Mouse (Mus musculus) midbrain, embryonic 14.5 days (tissue): ENCODE results near the gene Enam. TPM values are rescaled to one million over a fixed set of nuclear protein-coding genes. Genes with fewer than 3 reads are reported as not detected.

Experiments used
- ATAC-seq: fragments of 200-750 bp; cut with Nextera tagmentation; 2 replicates; pipeline ENCODE4 v1.8.0; 2017; ENCODE audit warnings: moderate number of reproducible peaks, moderate library complexity; ENCODE audit not compliant: low FRiP score, low TSS enrichment
- DNase-seq: peaks from one replicate; pipeline ENCODE4 v3.0.0-alpha.2; 2015
- H3K27ac ChIP-seq: fragments of 300-500 bp; sonication (generic); replicated peaks from 2 replicates; pipeline ENCODE4 v1.5.1; 2014; ENCODE audit warnings: mild to moderate bottlenecking, low read depth, low read length, moderate library complexity
- H3K27me3 ChIP-seq: fragments of 300-500 bp; sonication (generic); 2 replicates; pipeline ENCODE4 v1.6.1; 2014; ENCODE audit warnings: low read length, control low read depth, mixed read lengths; ENCODE audit not compliant: control insufficient read depth, insufficient read depth
- H3K36me3 ChIP-seq: fragments of 300-500 bp; sonication (generic); 2 replicates; pipeline ENCODE4 v1.6.1; 2014; ENCODE audit warnings: low read length, control low read depth; ENCODE audit not compliant: control insufficient read depth, insufficient read depth
- H3K4me1 ChIP-seq: fragments of 300-500 bp; sonication (generic); 2 replicates; pipeline ENCODE4 v1.6.1; 2014; ENCODE audit warnings: mild to moderate bottlenecking, antibody characterized with exemption, low read length, control low read depth; ENCODE audit not compliant: control insufficient read depth, insufficient read depth
- H3K4me2 ChIP-seq: fragments of 300-500 bp; sonication (generic); 2 replicates; pipeline ENCODE4 v1.6.1; 2014; ENCODE audit warnings: mild to moderate bottlenecking, low read length, moderate library complexity
- H3K4me3 ChIP-seq: fragments of 300-500 bp; sonication (generic); replicated peaks from 2 replicates; pipeline ENCODE4 v1.5.1; 2014; ENCODE audit warnings: low read depth, low read length
- H3K9ac ChIP-seq: fragments of 300-500 bp; sonication (generic); replicated peaks from 2 replicates; pipeline ENCODE4 v1.6.1; 2014; ENCODE audit warnings: mild to moderate bottlenecking, low read length, moderate library complexity
- H3K9me3 ChIP-seq: fragments of 300-500 bp; sonication (generic); 2 replicates; pipeline ENCODE4 v1.6.1; 2016; ENCODE audit warnings: low read length, control low read depth, mixed read lengths; ENCODE audit not compliant: control insufficient read depth
- WGBS: fragments of 180-500 bp; shearing (Covaris S2); extraction: QIAGEN DNeasy Blood & Tissue Kit; methylation state at CpG from one replicate; pipeline ENCODE4 v1.1.7; 2014; 5-methylcytosine and 5-hydroxymethylcytosine counted together
- polyA plus RNA-seq: library from polyadenylated mRNA; unstranded; fragments of >200 nt; fragmentation: Nextera tagmentation; extraction: Ambion mirVana; gene quantifications from 2 replicates; pipeline ENCODE4 v1.2.1, GENCODE M21; 2014

The Enam gene
- polyA plus RNA-seq = not detected in 2 replicates

- Histone ChIP-seq H3K4me3 (no peak within 1 kb of the TSS), H3K9ac (no peak within 1 kb of the TSS), H3K4me2 (no peak within 1 kb of the TSS), H3K27me3 (no peaks in the 10 kb centered on the region), H3K4me1 (no peaks in the 10 kb centered on the region), H3K27ac (no peak within 1 kb of the TSS), H3K9me3 (no peaks in the 10 kb centered on the region), H3K36me3 (no peaks in the 10 kb centered on the region)
- DNase-seq (no peak), ATAC-seq (no peak)
Measured at GRCm38 (mm10) chr5:88487675-88488074, at the start of gene Enam. Gene Enam, plus strand, starts transcription at chr5:88487975.

GRCm38 (mm10) chr5:88455691-88456090 is 32.1 kb upstream of the Enam start, which contains the start of gene Ambn:
Gene Ambn, plus strand, starts transcription at chr5:88455991.
- H3K27ac ChIP-seq = no peak within 1 kb of the TSS
- H3K4me2 ChIP-seq = no peak within 1 kb of the TSS
- no peak within 1 kb of the TSS for H3K4me3 ChIP-seq
- WGBS = 96% methylated on average over 3 of the region's 3 CpGs
- H3K9ac ChIP-seq = no peak within 1 kb of the TSS
- H3K27me3 ChIP-seq = no peaks in the 10 kb centered on the region
- ATAC-seq = no peak
- no peaks in the 10 kb centered on the region for H3K9me3 ChIP-seq
- no peaks in the 10 kb centered on the region for H3K36me3 ChIP-seq
- H3K4me1 ChIP-seq = no peaks in the 10 kb centered on the region
- DNase-seq = no peak

- H3K4me3 ChIP-seq = no peak overlapping the region
- H3K4me1 ChIP-seq = no peaks in the 10 kb centered on the region
- no peak for ATAC-seq
- no peak overlapping the region for H3K9ac ChIP-seq
- H3K9me3 ChIP-seq = no peaks in the 10 kb centered on the region
- no peak for DNase-seq
- H3K27ac ChIP-seq = no peak overlapping the region
- 87% methylated on average over 2 of the region's 2 CpGs for WGBS
- no peak overlapping the region for H3K4me2 ChIP-seq
- no peaks in the 10 kb centered on the region for H3K27me3 ChIP-seq
- no peaks in the 10 kb centered on the region for H3K36me3 ChIP-seq
Measured at GRCm38 (mm10) chr5:88467471-88467870, 20.3 kb upstream of the Enam start.

GRCm38 (mm10) chr5:88468807-88469704 is 18.7 kb upstream of the Enam start:
- no peak overlapping the region for H3K4me3 ChIP-seq
- H3K27ac ChIP-seq = no peak overlapping the region
- H3K27me3 ChIP-seq = no peaks in the 10 kb centered on the region
- no peaks in the 10 kb centered on the region for H3K9me3 ChIP-seq
- 91% methylated on average over 4 of the region's 4 CpGs for WGBS
- no peak overlapping the region for H3K4me2 ChIP-seq
- no peak overlapping the region for H3K9ac ChIP-seq
- no peaks in the 10 kb centered on the region for H3K36me3 ChIP-seq
- no peaks in the 10 kb centered on the region for H3K4me1 ChIP-seq
- ATAC-seq (no peak), DNase-seq (no peak)

GRCm38 (mm10) chr5:88489004-88489403 is 1.2 kb downstream of the Enam start:
- WGBS = 79% methylated on average over 2 of the region's 2 CpGs
- Histone ChIP-seq H3K36me3 (no peaks in the 10 kb centered on the region), H3K9me3 (no peaks in the 10 kb centered on the region), H3K27ac (no peak overlapping the region), H3K4me3 (no peak overlapping the region), H3K9ac (no peak overlapping the region), H3K4me2 (no peak overlapping the region), H3K27me3 (no peaks in the 10 kb centered on the region), H3K4me1 (no peaks in the 10 kb centered on the region)
- DNase-seq (no peak), ATAC-seq (no peak)

GRCm38 (mm10) chr5:88491111-88491510 is 3.3 kb downstream of the Enam start:
- H3K4me2 ChIP-seq = no peak overlapping the region
- no peaks in the 10 kb centered on the region for H3K4me1 ChIP-seq
- 49% methylated on average over 5 of the region's 5 CpGs for WGBS
- ATAC-seq = no peak
- DNase-seq = no peak
- H3K27ac ChIP-seq = no peak overlapping the region
- no peaks in the 10 kb centered on the region for H3K27me3 ChIP-seq
- H3K36me3 ChIP-seq = no peaks in the 10 kb centered on the region
- H3K4me3 ChIP-seq = no peak overlapping the region
- H3K9me3 ChIP-seq = no peaks in the 10 kb centered on the region
- no peak overlapping the region for H3K9ac ChIP-seq

GRCm38 (mm10) chr5:88499781-88500180 is 12.0 kb downstream of the Enam start:
- H3K4me3 ChIP-seq = no peak overlapping the region
- 95% methylated on average over 3 of the region's 3 CpGs for WGBS
- H3K9ac ChIP-seq = no peak overlapping the region
- H3K36me3 ChIP-seq = no peaks in the 10 kb centered on the region
- no peak for DNase-seq
- no peaks in the 10 kb centered on the region for H3K9me3 ChIP-seq
- H3K27ac ChIP-seq = no peak overlapping the region
- no peak overlapping the region for H3K4me2 ChIP-seq
- no peak for ATAC-seq
- no peaks in the 10 kb centered on the region for H3K4me1 ChIP-seq
- no peaks in the 10 kb centered on the region for H3K27me3 ChIP-seq

- H3K27ac ChIP-seq = no peak overlapping the region
- no peaks in the 10 kb centered on the region for H3K27me3 ChIP-seq
- H3K9me3 ChIP-seq = no peaks in the 10 kb centered on the region
- H3K4me2 ChIP-seq = no peak overlapping the region
- no peaks in the 10 kb centered on the region for H3K36me3 ChIP-seq
- H3K9ac ChIP-seq = no peak overlapping the region
- no peak overlapping the region for H3K4me3 ChIP-seq
- H3K4me1 ChIP-seq = no peaks in the 10 kb centered on the region
- no peak for DNase-seq
- 70% methylated on average over 1 of the region's 1 CpGs for WGBS
- no peak for ATAC-seq
Measured at GRCm38 (mm10) chr5:88508555-88508954, 20.8 kb downstream of the Enam start.

- H3K4me1 ChIP-seq = no peaks in the 10 kb centered on the region
- DNase-seq = no peak
- ATAC-seq = no peak
- H3K27ac ChIP-seq = no peak overlapping the region
- no peak overlapping the region for H3K4me3 ChIP-seq
- H3K9ac ChIP-seq = no peak overlapping the region
- H3K36me3 ChIP-seq = no peaks in the 10 kb centered on the region
- H3K27me3 ChIP-seq = no peaks in the 10 kb centered on the region
- WGBS = 76% methylated on average over 1 of the region's 1 CpGs
- no peak overlapping the region for H3K4me2 ChIP-seq
- no peaks in the 10 kb centered on the region for H3K9me3 ChIP-seq
Measured at GRCm38 (mm10) chr5:88508990-88509389, 21.2 kb downstream of the Enam start.
